Mouse (Mus musculus): ENCODE data around the gene Wapl.

Wapl gene

GRCm38 (mm10) chr14:34697376-34697775, 23.6 kb downstream of the Wapl start:
- WGBS, result 43% methylated on average over 1 of the region's 1 CpGs

GRCm38 (mm10) chr14:34710209-34710608, 36.5 kb downstream of the Wapl start:
- WGBS, result 56% methylated on average over 2 of the region's 2 CpGs

GRCm38 (mm10) chr14:34712027-34712426, 38.3 kb downstream of the Wapl start:
- WGBS, result 64% methylated on average over 3 of the region's 3 CpGs

- 54% methylated on average over 3 of the region's 3 CpGs for WGBS
These were observed 39.1 kb downstream of the Wapl start for GRCm38 (mm10) chr14:34712857-34713256.

GRCm38 (mm10) chr14:34718150-34718549, 44.4 kb downstream of the Wapl start:
- WGBS, result 91% methylated on average over 3 of the region's 3 CpGs

GRCm38 (mm10) chr14:34727709-34728108, 54.0 kb downstream of the Wapl start:
- 93% methylated on average over 2 of the region's 2 CpGs for WGBS

- 79% methylated on average over 5 of the region's 5 CpGs for WGBS
These were observed 61.7 kb downstream of the Wapl start for GRCm38 (mm10) chr14:34735405-34735804.

GRCm38 (mm10) chr14:34745401-34745800, 71.7 kb downstream of the Wapl start:
- 76% methylated on average over 1 of the region's 1 CpGs for WGBS

- WGBS, result 90% methylated on average over 3 of the region's 3 CpGs
These were observed 82.0 kb downstream of the Wapl start for GRCm38 (mm10) chr14:34755731-34756130.

GRCm38 (mm10) chr14:34759938-34760337, 86.2 kb downstream of the Wapl start:
- 86% methylated on average over 2 of the region's 2 CpGs for WGBS

GRCm38 (mm10) chr14:34761082-34761959, 87.6 kb downstream of the Wapl start:
- 67% methylated on average over 9 of the region's 9 CpGs for WGBS

- WGBS, result 80% methylated on average over 10 of the region's 10 CpGs
These were observed 89.0 kb downstream of the Wapl start for GRCm38 (mm10) chr14:34762682-34763081.

- WGBS, result 67% methylated on average over 10 of the region's 10 CpGs
These were observed 90.2 kb downstream of the Wapl start for GRCm38 (mm10) chr14:34763771-34764539.

GRCm38 (mm10) chr14:34764908-34765307, 91.2 kb downstream of the Wapl start:
- 88% methylated on average over 9 of the region's 9 CpGs for WGBS

GRCm38 (mm10) chr14:34765380-34765779, 91.7 kb downstream of the Wapl start:
- 92% methylated on average over 7 of the region's 7 CpGs for WGBS

- 97% methylated on average over 5 of the region's 5 CpGs for WGBS
These were observed 92.5 kb downstream of the Wapl start for GRCm38 (mm10) chr14:34766181-34766580.

GRCm38 (mm10) chr14:34768373-34768772, 94.6 kb downstream of the Wapl start:
- WGBS, result 4% methylated on average over 10 of the region's 10 CpGs

GRCm38 (mm10) chr14:34769021-34769566, 95.4 kb downstream of the Wapl start:
- WGBS, result under 1% methylated on average over 36 of the region's 36 CpGs

- WGBS, result 19% methylated on average over 32 of the region's 32 CpGs
These were observed 95.9 kb downstream of the Wapl start for GRCm38 (mm10) chr14:34769567-34770158.

GRCm38 (mm10) chr14:34770467-34770866, 96.7 kb downstream of the Wapl start:
- 83% methylated on average over 6 of the region's 6 CpGs for WGBS

GRCm38 (mm10) chr14:34771601-34772000, 97.9 kb downstream of the Wapl start:
- WGBS, result 47% methylated on average over 9 of the region's 9 CpGs

GRCm38 (mm10) chr14:34772132-34772531, 98.4 kb downstream of the Wapl start:
- 77% methylated on average over 7 of the region's 7 CpGs for WGBS

All from cerebral cortex, adult 2 months (tissue).